Mouse (Mus musculus): ENCODE measurements at regions not wholly inside any gene's neighbourhood (a gene's known extent, or its start where the extent isn't known, plus 50 kb on each side); places are given as distances from the start of the nearest gene placed in this dataset.
"Not testable (repeated sequence)": the region's sequence is repeated elsewhere in the genome, so short reads cannot be mapped to it uniquely, and the experiment has no call there.

GRCm38 (mm10) chr17:15247546-15248416 lies 128.9 kb downstream of the Dll1 start:
- Histone ChIP-seq H3K36me3 (no peaks in the 10 kb centered on the region), H3K4me1 (peaks cover 6% of the 10 kb centered on the region), H3K4me3 (no peak overlapping the region), H3K4me2 (peak overlapping the region; percentile 24; the same call in 1 of the 2 replicates), H3K27me3 (replicated peaks) (0 out of 2 replicates have a peak, but pooled peaks cover 16% of the 10 kb centered on the region), H3K9ac (peak overlapping the region; percentile 54; the same call in 1 of the 2 replicates), H3K27ac (replicated peaks) (no peak overlapping the region), H3K9me3 (no peaks in the 10 kb centered on the region)
- no peak for ATAC-seq (ENCODE audit: extremely low read depth, insufficient number of reproducible peaks, low FRiP score, low TSS enrichment)
- WGBS = 10% methylated on average over 20 of the region's 20 CpGs

GRCm38 (mm10) chr17:15242976-15243635 lies 133.6 kb downstream of the Dll1 start:
- Histone ChIP-seq H3K27me3 (replicated peaks) (peaks cover 39% of the 10 kb centered on the region), H3K4me3 (no peak overlapping the region), H3K9me3 (no peaks in the 10 kb centered on the region), H3K27ac (replicated peaks) (no peak overlapping the region), H3K36me3 (no peaks in the 10 kb centered on the region), H3K4me1 (peaks cover 4% of the 10 kb centered on the region), H3K9ac (no peak overlapping the region), H3K4me2 (no peak overlapping the region)
- ATAC-seq (ENCODE audit: extremely low read depth, insufficient number of reproducible peaks, low FRiP score, low TSS enrichment) = no peak
- 59% methylated on average over 6 of the region's 6 CpGs for WGBS

GRCm38 (mm10) chr17:15242356-15242755 lies 134.3 kb downstream of the Dll1 start:
- peaks cover 31% of the 10 kb centered on the region for H3K27me3 ChIP-seq (replicated peaks)
- H3K4me2 ChIP-seq = no peak overlapping the region
- H3K9me3 ChIP-seq = no peaks in the 10 kb centered on the region
- H3K9ac ChIP-seq = no peak overlapping the region
- no peak overlapping the region for H3K27ac ChIP-seq (replicated peaks)
- no peaks in the 10 kb centered on the region for H3K4me1 ChIP-seq
- no peak overlapping the region for H3K4me3 ChIP-seq
- no peak for ATAC-seq (ENCODE audit: extremely low read depth, insufficient number of reproducible peaks, low FRiP score, low TSS enrichment)
- H3K36me3 ChIP-seq = no peaks in the 10 kb centered on the region
- 74% methylated on average over 8 of the region's 8 CpGs for WGBS

- Histone ChIP-seq H3K36me3 (no peaks in the 10 kb centered on the region), H3K9ac (no peak overlapping the region), H3K27ac (replicated peaks) (no peak overlapping the region), H3K4me2 (no peak overlapping the region), H3K4me1 (no peaks in the 10 kb centered on the region), H3K4me3 (no peak overlapping the region), H3K9me3 (no peaks in the 10 kb centered on the region), H3K27me3 (replicated peaks) (peaks cover 29% of the 10 kb centered on the region)
- WGBS = 50% methylated on average over 1 of the region's 1 CpGs
- ATAC-seq (ENCODE audit: extremely low read depth, insufficient number of reproducible peaks, low FRiP score, low TSS enrichment) = no peak
These were observed 135.2 kb downstream of the Dll1 start for GRCm38 (mm10) chr17:15241491-15241890.

- H3K27me3 ChIP-seq (replicated peaks) = peaks cover 29% of the 10 kb centered on the region
- H3K4me3 ChIP-seq; H3K36me3 ChIP-seq; H3K9ac ChIP-seq; H3K27ac ChIP-seq (replicated peaks); ATAC-seq (ENCODE audit: extremely low read depth, insufficient number of reproducible peaks, low FRiP score, low TSS enrichment); H3K9me3 ChIP-seq; H3K4me2 ChIP-seq; H3K4me1 ChIP-seq: not testable (repeated sequence)
- 55% methylated on average over 12 of the region's 12 CpGs for WGBS
These were observed 136.0 kb downstream of the Dll1 start for GRCm38 (mm10) chr17:15240641-15241040.

- Histone ChIP-seq H3K27ac (replicated peaks) (no peak overlapping the region), H3K27me3 (replicated peaks) (peaks cover 29% of the 10 kb centered on the region), H3K9ac (no peak overlapping the region), H3K9me3 (no peaks in the 10 kb centered on the region), H3K4me2 (no peak overlapping the region), H3K4me3 (no peak overlapping the region), H3K4me1 (no peaks in the 10 kb centered on the region), H3K36me3 (no peaks in the 10 kb centered on the region)
- WGBS = 86% methylated on average over 7 of the region's 7 CpGs
- no peak for ATAC-seq (ENCODE audit: extremely low read depth, insufficient number of reproducible peaks, low FRiP score, low TSS enrichment)
These were observed 136.7 kb downstream of the Dll1 start for GRCm38 (mm10) chr17:15240011-15240410.

- Histone ChIP-seq H3K4me2 (no peak overlapping the region), H3K27me3 (replicated peaks) (peaks cover 26% of the 10 kb centered on the region), H3K4me3 (no peak overlapping the region), H3K9me3 (no peaks in the 10 kb centered on the region), H3K27ac (replicated peaks) (no peak overlapping the region), H3K4me1 (peaks cover 12% of the 10 kb centered on the region), H3K36me3 (no peaks in the 10 kb centered on the region), H3K9ac (no peak overlapping the region)
- ATAC-seq (ENCODE audit: extremely low read depth, insufficient number of reproducible peaks, low FRiP score, low TSS enrichment) = no peak
- WGBS = 73% methylated on average over 6 of the region's 6 CpGs
These were observed 141.6 kb downstream of the Dll1 start for GRCm38 (mm10) chr17:15235041-15235440.

- H3K4me2 ChIP-seq = no peak overlapping the region
- no peak overlapping the region for H3K4me3 ChIP-seq
- peaks cover 22% of the 10 kb centered on the region for H3K4me1 ChIP-seq
- no peak overlapping the region for H3K9ac ChIP-seq
- WGBS = 39% methylated on average over 5 of the region's 5 CpGs
- no peaks in the 10 kb centered on the region for H3K36me3 ChIP-seq
- H3K9me3 ChIP-seq = no peaks in the 10 kb centered on the region
- no peak for ATAC-seq (ENCODE audit: extremely low read depth, insufficient number of reproducible peaks, low FRiP score, low TSS enrichment)
- H3K27ac ChIP-seq (replicated peaks) = no peak overlapping the region
- H3K27me3 ChIP-seq (replicated peaks) = peaks cover 19% of the 10 kb centered on the region; the same call in 1 of the 2 replicates
These were observed 145.5 kb downstream of the Dll1 start for GRCm38 (mm10) chr17:15231175-15231574.

GRCm38 (mm10) chr17:15229159-15229558 lies 147.5 kb downstream of the Dll1 start:
- WGBS = 70% methylated on average over 6 of the region's 6 CpGs
- no peak overlapping the region for H3K4me3 ChIP-seq
- H3K4me2 ChIP-seq = no peak overlapping the region
- H3K27ac ChIP-seq (replicated peaks) = no peak overlapping the region
- peaks cover 19% of the 10 kb centered on the region; the same call in 1 of the 2 replicates for H3K27me3 ChIP-seq (replicated peaks)
- peaks cover 22% of the 10 kb centered on the region for H3K4me1 ChIP-seq
- no peaks in the 10 kb centered on the region for H3K36me3 ChIP-seq
- no peak for ATAC-seq (ENCODE audit: extremely low read depth, insufficient number of reproducible peaks, low FRiP score, low TSS enrichment)
- H3K9ac ChIP-seq = no peak overlapping the region
- no peaks in the 10 kb centered on the region for H3K9me3 ChIP-seq

- 73% methylated on average over 8 of the region's 8 CpGs for WGBS
- Histone ChIP-seq H3K36me3 (no peaks in the 10 kb centered on the region), H3K4me2 (no peak overlapping the region), H3K9me3 (no peaks in the 10 kb centered on the region), H3K4me1 (peaks cover 22% of the 10 kb centered on the region), H3K27ac (replicated peaks) (no peak overlapping the region), H3K9ac (no peak overlapping the region), H3K4me3 (no peak overlapping the region), H3K27me3 (replicated peaks) (peaks cover 11% of the 10 kb centered on the region; the same call in 1 of the 2 replicates)
- ATAC-seq (ENCODE audit: extremely low read depth, insufficient number of reproducible peaks, low FRiP score, low TSS enrichment) = no peak
These were observed 148.6 kb downstream of the Dll1 start for GRCm38 (mm10) chr17:15228077-15228476.

- no peak overlapping the region for H3K4me3 ChIP-seq
These were observed 152.8 kb downstream of the Dll1 start for GRCm38 (mm10) chr17:15223826-15224225.

More at GRCm38 (mm10) chr17:15223826-15224225, 152.8 kb downstream of the Dll1 start:
- no peak overlapping the region for H3K27ac ChIP-seq (replicated peaks)
- no peak for ATAC-seq (ENCODE audit: extremely low read depth, insufficient number of reproducible peaks, low FRiP score, low TSS enrichment)
- no peak overlapping the region for H3K4me2 ChIP-seq
- H3K9me3 ChIP-seq = no peaks in the 10 kb centered on the region
- H3K36me3 ChIP-seq = no peaks in the 10 kb centered on the region
- H3K4me1 ChIP-seq = peaks cover 10% of the 10 kb centered on the region
- no peak overlapping the region for H3K9ac ChIP-seq
- 84% methylated on average over 10 of the region's 10 CpGs for WGBS
- peaks cover 11% of the 10 kb centered on the region; the same call in 1 of the 2 replicates for H3K27me3 ChIP-seq (replicated peaks)

All from heart, embryonic 13.5 days (tissue).